Mouse (Mus musculus) adrenal gland, adult 18-20 months (tissue): Measurements from ENCODE around the gene Cdc42ep2. TPM values are rescaled to one million over a fixed set of nuclear protein-coding genes. Genes with fewer than 3 reads are reported as not detected.
"Not testable (repeated sequence)": the region's sequence is repeated elsewhere in the genome, so short reads cannot be mapped to it uniquely, and the experiment has no call there.

Experiments used
- DNase-seq, 2 experiments: peaks; one replicate each; pipeline ENCODE4 v3.0.0; 2021 to 2022; ENCODE audit warnings: low spot score in 2 of 2
- total RNA-seq, 2 experiments: library from RNA; stranded (reverse); gene quantifications; 1 replicate in 1 of 2; 2 replicates in 1 of 2; pipeline ENCODE4 v1.2.3; 2021

Cdc42ep2 gene
- total RNA-seq, 2 experiments from 2014 or later = 5.2 to 8.0 TPM

- DNase-seq = no peak
Observed at GRCm38 (mm10) chr19:5913007-5913719, 11.5 kb downstream of the Cdc42ep2 start, which contains the start of gene Dpf2. Gene Dpf2, minus strand, starts transcription at chr19:5913010.

- DNase-seq = peak; percentile 97 to 98
Observed at GRCm38 (mm10) chr19:5912103-5913006, 12.3 kb downstream of the Cdc42ep2 start.

DNA sequence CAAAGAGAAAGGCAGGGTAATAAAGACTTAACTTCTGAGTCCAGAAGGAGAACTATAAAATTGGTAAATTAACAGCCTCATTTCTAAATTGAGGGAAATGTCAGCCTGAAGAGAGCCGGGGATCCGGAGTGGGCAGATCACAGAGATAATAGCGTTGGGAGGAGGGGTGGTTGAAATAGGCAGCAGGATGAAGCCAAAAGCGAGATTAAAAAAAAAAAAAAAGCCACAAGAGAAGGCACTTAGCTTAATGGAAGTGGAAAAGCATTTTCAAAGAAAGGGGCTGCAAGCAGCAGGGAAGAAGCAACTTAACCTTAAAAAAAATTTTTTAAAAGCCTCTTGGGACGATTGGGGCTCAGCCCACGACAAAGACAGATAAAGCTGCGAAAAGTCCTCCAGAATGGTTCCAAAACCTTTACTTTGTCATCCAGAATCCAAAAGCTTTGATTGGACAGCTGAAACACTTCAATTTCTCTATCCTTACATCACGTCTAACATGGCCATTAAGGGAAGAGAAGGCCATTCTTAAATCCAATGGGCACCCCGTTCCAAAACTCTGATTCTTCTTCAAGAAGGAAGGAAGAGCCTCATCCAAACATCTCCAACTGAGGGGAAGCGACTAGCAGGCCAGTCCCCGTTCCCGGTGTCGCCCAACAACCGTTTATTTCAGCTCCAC lies 13.1 kb downstream of the Cdc42ep2 start:
- DNase-seq = no peak

DNA sequence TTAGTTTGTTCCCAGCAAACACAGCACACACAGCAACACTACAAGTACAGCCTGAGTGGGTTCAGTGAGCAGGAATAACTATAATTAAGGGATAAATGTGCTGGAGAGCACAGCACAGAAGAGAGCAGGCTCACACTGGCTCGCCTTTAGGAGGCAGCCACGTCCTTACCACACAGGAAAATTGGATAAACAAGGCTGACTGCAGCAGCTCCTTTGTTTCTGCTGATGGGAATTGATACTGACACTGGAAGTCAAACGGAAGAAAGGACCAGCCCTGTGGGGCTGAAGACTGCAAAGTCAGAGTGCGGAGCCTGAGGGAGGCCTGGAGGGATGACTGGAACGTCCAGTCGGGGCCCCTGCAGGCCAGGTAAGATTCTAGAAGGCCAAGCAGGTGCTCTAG lies 14.4 kb downstream of the Cdc42ep2 start:
- DNase-seq = no peak

GRCm38 (mm10) chr19:5907275-5907674 lies 17.3 kb downstream of the Cdc42ep2 start:
- DNase-seq = no peak

DNA sequence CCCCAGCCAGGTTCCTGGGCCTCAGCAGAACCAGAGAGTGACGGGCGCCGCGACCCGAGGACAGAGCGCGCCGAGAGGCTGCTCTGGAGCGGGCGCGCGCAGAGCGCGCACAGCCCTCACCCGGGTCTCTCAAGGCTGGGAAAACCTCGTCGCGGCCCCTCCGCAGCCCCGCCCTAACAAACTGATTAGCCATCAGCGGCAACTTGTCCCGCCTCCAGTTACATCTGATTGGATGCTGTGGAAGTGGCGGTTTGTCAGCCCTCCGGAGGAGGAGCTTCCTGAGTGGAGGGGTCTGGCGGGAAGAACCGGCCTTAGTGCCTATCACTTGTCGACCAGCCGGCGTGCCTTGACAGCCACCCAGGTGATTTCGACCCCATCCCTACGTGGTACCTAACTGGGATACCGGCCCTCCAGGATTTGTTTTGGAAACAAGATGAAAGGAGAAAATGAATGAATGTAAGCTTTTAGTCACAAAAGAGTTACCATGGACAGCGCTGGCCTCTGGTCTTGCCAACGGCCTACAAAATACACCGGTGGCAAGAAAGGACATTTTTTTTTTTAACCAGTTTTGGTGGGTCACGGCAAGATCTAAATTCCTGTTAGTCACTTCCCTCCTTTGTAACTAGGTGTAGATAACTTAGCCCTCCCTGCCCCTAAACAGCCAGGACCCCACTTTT lies 30.5 kb downstream of the Cdc42ep2 start, which contains the start of gene Tigd3:
Gene Tigd3 (minus strand): TSS at position 148 of the 677 bp plus-strand sequence.
- peak; percentile 85 to 87 for DNase-seq

DNA sequence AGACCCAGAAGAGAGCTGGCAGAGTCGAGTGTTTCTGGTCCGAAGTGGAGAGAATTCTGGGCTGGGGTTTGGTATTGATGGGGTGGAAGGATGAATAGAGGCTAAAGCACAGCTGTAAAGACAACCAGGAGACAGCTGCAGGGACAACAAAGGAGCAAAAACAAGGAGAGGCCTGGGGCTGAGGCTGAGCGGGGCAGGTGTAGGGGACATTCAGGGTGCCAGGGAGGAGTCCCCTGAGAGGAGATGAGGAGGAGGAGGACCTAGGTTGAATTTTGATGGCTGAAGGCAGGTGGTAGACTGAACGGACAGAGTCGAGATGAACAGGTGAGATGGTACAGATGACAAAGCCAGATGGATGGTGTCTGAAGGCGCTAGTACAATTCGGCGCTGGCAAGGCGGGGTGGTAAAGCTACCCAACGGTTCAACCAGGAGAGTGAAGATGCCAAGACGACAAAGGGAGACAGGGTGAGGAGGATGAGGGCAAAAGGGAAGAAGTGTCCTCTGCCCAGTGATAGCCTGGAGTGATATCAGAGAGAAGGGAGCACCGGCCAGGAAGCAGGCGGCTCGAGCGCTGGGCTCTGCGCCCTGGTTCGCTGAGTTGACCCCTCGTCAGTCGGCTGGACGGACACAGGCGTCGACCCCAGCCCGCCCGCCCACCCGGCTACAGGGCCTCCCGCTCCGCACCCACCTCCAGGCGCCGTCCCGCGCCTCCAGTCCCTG lies 31.2 kb downstream of the Cdc42ep2 start:
- no peak for DNase-seq

GRCm38 (mm10) chr19:5892735-5893134 lies 31.9 kb downstream of the Cdc42ep2 start:
- DNase-seq = no peak

- no peak for DNase-seq
Observed at GRCm38 (mm10) chr19:5892262-5892661, 32.4 kb downstream of the Cdc42ep2 start.

- DNase-seq = no peak
Observed at GRCm38 (mm10) chr19:5891521-5892258, 32.9 kb downstream of the Cdc42ep2 start.

DNA sequence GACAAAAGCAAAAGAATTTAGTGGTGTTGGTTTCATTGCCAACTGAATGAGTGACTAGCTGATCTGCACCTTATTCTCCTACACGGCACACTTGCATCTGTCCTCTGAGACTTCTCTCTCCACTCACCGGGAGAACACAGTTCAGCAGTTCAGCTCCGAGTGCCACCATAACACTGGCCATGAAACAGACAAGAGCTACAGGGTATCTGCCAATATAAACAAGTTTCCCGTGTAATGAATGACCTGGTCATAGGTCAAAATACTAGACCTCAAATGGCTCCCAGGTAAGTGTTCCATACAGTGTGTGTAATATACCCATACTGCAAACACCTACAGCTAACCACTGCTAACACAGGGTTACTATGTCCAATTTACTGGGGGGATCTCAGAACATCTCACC lies 35.4 kb downstream of the Cdc42ep2 start:
- no peak for DNase-seq

GRCm38 (mm10) chr19:5887234-5887815 lies 37.3 kb downstream of the Cdc42ep2 start:
- no peak for DNase-seq

GRCm38 (mm10) chr19:5885838-5886237 lies 38.8 kb downstream of the Cdc42ep2 start:
- no peak for DNase-seq

DNA sequence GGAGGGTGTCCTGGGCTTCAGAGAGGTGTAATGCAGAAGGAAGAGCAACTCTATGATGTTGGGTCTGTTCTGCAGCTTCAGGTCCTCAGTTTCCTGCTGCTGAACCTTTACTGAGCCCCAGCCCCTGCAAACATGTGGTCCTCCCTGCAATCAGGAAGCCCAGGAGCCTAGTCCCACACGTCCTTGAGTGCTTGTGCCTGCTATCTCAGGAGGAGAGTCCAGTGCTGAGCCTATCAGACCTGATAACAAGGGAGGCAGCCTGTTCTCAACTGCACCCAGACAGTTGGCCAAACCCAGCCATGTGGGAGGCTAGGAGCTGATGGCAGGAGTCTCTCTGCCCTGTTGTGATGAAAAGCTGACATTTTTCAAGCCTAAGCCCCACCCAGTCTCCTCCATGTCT lies 40.7 kb downstream of the Cdc42ep2 start:
- peak in 1 of 2 experiments; percentile 14 for DNase-seq

DNA sequence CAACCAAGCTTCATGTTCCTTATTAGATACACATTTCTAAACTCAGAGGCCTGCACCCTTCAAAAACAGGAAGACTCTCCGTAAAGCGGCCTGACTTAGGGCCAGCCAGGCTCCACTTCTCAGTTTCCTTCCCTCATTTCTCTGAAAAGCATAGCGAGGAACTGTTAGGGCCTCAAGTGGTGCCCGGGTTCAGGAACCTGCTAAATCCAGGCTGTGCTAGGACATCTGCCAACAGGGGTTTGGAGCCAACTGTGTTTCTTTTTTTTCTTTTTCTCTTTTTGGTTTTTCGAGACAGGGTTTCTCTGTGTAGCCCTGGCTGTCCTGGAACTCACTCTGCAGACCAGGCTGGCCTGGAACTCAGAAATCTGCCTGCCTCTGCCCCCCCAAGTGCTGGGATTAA lies 42.5 kb downstream of the Cdc42ep2 start:
- not testable (repeated sequence) for DNase-seq

DNA sequence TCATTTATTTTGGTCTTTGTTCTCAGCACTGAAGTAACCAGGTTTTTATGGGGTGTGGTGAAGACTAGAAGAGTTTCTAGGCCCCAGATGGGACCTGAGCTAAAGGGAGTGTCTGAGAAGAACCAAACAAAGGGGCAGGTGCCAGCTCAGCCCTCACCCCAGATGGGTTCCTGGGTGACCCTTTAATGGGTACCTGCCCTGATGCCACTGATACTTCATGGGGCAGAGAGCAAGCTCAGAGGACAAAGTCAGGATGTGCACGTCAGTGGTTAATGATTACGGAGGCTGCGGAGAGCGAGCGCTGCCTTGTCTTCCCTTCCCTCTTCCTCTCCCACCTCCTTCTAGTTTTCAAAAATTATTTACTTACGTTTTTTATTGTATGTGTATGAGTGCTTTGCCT lies 43.5 kb downstream of the Cdc42ep2 start:
- no peak for DNase-seq

DNA sequence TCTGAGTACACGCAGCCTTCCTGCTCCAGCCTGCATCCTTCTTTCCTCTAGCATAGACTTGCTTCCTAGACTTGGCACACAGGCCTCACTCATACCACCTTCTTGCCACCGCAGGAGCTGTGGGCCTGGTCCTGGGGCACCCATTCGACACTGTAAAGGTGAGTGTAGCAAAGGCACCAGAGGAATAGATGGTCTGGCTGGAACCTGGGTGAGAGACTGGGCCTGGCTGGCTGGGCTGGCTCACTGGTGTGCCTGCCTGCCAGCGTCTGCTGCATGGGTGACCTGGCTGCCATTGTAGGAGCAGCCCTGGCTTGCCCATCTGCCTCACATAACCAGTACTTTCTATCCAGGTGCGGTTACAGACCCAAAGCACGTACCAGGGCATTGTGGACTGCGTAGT lies 44.9 kb downstream of the Cdc42ep2 start:
- no peak for DNase-seq

DNA sequence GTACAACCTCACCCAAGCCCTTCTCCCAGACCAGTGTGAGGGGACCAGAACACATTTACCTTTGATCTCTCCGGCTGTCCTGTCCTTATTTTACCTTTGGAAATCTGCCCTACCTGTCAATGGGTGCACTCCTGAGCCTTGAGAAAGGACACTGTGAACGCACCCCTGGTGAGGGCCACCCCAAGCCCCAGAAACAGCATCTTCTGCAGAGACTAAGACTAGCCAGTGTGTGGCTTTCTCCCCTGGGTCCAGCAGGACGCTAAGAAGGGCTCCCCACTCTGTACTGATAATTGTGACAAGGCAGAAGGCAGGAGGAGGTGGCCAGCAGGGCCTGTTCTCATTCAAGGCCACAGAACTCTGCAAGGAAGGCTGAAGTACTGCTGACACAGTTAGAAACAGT lies 45.7 kb downstream of the Cdc42ep2 start:
- DNase-seq = no peak

GRCm38 (mm10) chr19:5878362-5878722 lies 46.3 kb downstream of the Cdc42ep2 start:
- peak; percentile 53 to 69 for DNase-seq
